Mouse (Mus musculus) heart, embryonic 14.5 days (tissue): ENCODE data around the gene Nomo1. TPM values are rescaled to one million over a fixed set of nuclear protein-coding genes. Genes with fewer than 3 reads are reported as not detected.

Experiments used
- ATAC-seq: fragments of 200-750 bp; cut with Nextera tagmentation; 2 replicates; pipeline ENCODE4 v1.8.0; 2017; ENCODE audit warnings: low read depth, moderate TSS enrichment; ENCODE audit not compliant: insufficient number of reproducible peaks, insufficient read depth, low FRiP score
- H3K27ac ChIP-seq, 2 experiments: fragments of 200-500 bp in 1 of 2; fragments of 300-500 bp in 1 of 2; sonication (generic) in 1 of 2; replicated peaks in 1 of 2; 2 replicates each; pipeline ENCODE4 v1.5.1; 2012 to 2014; ENCODE audit warnings: low read depth in 2 of 2, low read length in 2 of 2, control low read depth in 1 of 2, mild to moderate bottlenecking in 1 of 2, mixed read lengths in 1 of 2; ENCODE audit not compliant: control insufficient read depth in 1 of 2, insufficient read depth in 1 of 2
- H3K27me3 ChIP-seq: fragments of 300-500 bp; sonication (generic); 2 replicates; pipeline ENCODE4 v1.6.1; 2014; ENCODE audit warnings: mild to moderate bottlenecking, low read length, control low read depth; ENCODE audit not compliant: control insufficient read depth, insufficient read depth
- H3K36me3 ChIP-seq: fragments of 300-500 bp; sonication (generic); 2 replicates; pipeline ENCODE4 v1.6.1; 2014; ENCODE audit warnings: mild to moderate bottlenecking, control low read depth, low read length, mixed read lengths; ENCODE audit not compliant: control insufficient read depth, insufficient read depth
- H3K4me1 ChIP-seq, 2 experiments: fragments of 200-500 bp in 1 of 2; fragments of 300-500 bp in 1 of 2; sonication (generic) in 1 of 2; 2 replicates each; pipeline ENCODE4 v1.6.1; 2012 to 2014; ENCODE audit warnings: low read length in 2 of 2, control low read depth in 1 of 2, mixed read lengths in 1 of 2; ENCODE audit not compliant: control insufficient read depth in 2 of 2, insufficient read depth in 2 of 2
- H3K4me2 ChIP-seq: fragments of 300-500 bp; sonication (generic); 2 replicates; pipeline ENCODE4 v1.6.1; 2014; ENCODE audit warnings: mild to moderate bottlenecking, low read length
- H3K4me3 ChIP-seq, 2 experiments: fragments of 200-500 bp in 1 of 2; fragments of 300-500 bp in 1 of 2; sonication (generic) in 1 of 2; 2 replicates each; pipeline ENCODE4 v1.5.1; 2012 to 2014; ENCODE audit warnings: low read length in 2 of 2, mild to moderate bottlenecking in 2 of 2, control low read depth in 1 of 2, low read depth in 1 of 2, moderate library complexity in 1 of 2; ENCODE audit not compliant: control insufficient read depth in 1 of 2, insufficient read depth in 1 of 2
- H3K9ac ChIP-seq: fragments of 300-500 bp; sonication (generic); 2 replicates; pipeline ENCODE4 v1.6.1; 2014; ENCODE audit warnings: mild to moderate bottlenecking, low read length
- H3K9me3 ChIP-seq: fragments of 300-500 bp; sonication (generic); 2 replicates; pipeline ENCODE4 v1.6.1; 2016; ENCODE audit warnings: low read length, control low read depth; ENCODE audit not compliant: control insufficient read depth
- WGBS: fragments of 180-500 bp; shearing (Covaris S2); extraction: QIAGEN DNeasy Blood & Tissue Kit; methylation state at CpG from one replicate; pipeline ENCODE4 v1.1.7; 2014; 5-methylcytosine and 5-hydroxymethylcytosine counted together
- polyA plus RNA-seq: library from polyadenylated mRNA; unstranded; fragments of >200 nt; fragmentation: Nextera tagmentation; extraction: Ambion mirVana; gene quantifications from 2 replicates; pipeline ENCODE4 v1.2.1, GENCODE M21; 2014

Gene Nomo1
- polyA plus RNA-seq, 1 experiment from 2014 or later: 20.3 TPM

- Histone ChIP-seq H3K27me3 (no peaks in the 10 kb centered on the region), H3K4me3 (no peak overlapping the region), H3K4me2 (peak overlapping the region; percentile 16), H3K36me3 (no peaks in the 10 kb centered on the region), H3K4me1 (peaks cover 45 to 48% of the 10 kb centered on the region in 2 experiments), H3K9ac (peak overlapping the region; percentile 48), H3K9me3 (no peaks in the 10 kb centered on the region), H3K27ac (peak overlapping the region; percentile 49 to 65)
- 36% methylated on average over 6 of the region's 6 CpGs for WGBS
- no peak for ATAC-seq
These were observed 78.4 kb downstream of the Nomo1 start for GRCm38 (mm10) chr7:46111938-46112337.

GRCm38 (mm10) chr7:46113435-46113834, 79.9 kb downstream of the Nomo1 start:
- Histone ChIP-seq H3K27me3 (no peaks in the 10 kb centered on the region), H3K4me1 (peaks cover 49 to 52% of the 10 kb centered on the region in 2 experiments), H3K27ac (0 out of 4 replicates have a peak overlapping the region, but pooled peaks of 1 of the 2 experiments have one; percentile 31), H3K9ac (no peak overlapping the region), H3K9me3 (peaks cover 3% of the 10 kb centered on the region; the same call in 1 of the 2 replicates), H3K4me3 (no peak overlapping the region), H3K36me3 (no peaks in the 10 kb centered on the region), H3K4me2 (no peak overlapping the region)
- ATAC-seq: no peak
- 60% methylated on average over 3 of the region's 3 CpGs for WGBS

GRCm38 (mm10) chr7:46116118-46116581, 82.7 kb downstream of the Nomo1 start:
- Histone ChIP-seq H3K27me3 (no peaks in the 10 kb centered on the region), H3K9me3 (peaks cover 3% of the 10 kb centered on the region; the same call in 1 of the 2 replicates), H3K4me1 (peaks cover 45 to 48% of the 10 kb centered on the region in 2 experiments), H3K9ac (no peak overlapping the region), H3K27ac (peak overlapping the region; percentile 55 to 62), H3K36me3 (no peaks in the 10 kb centered on the region), H3K4me2 (no peak overlapping the region), H3K4me3 (no peak overlapping the region)
- peak; percentile 49; the same call in 1 of the 2 replicates for ATAC-seq
- WGBS: 14% methylated on average over 10 of the region's 10 CpGs

GRCm38 (mm10) chr7:46117035-46117434, 83.5 kb downstream of the Nomo1 start:
- no peaks in the 10 kb centered on the region for H3K36me3 ChIP-seq
- no peak overlapping the region for H3K9ac ChIP-seq
- H3K4me1 ChIP-seq: peaks cover 38 to 39% of the 10 kb centered on the region in 2 experiments
- no peak overlapping the region; a peak in 1 of 4 replicates for H3K27ac ChIP-seq
- no peak for ATAC-seq
- no peak overlapping the region for H3K4me2 ChIP-seq
- no peaks in the 10 kb centered on the region for H3K27me3 ChIP-seq
- peaks cover 4% of the 10 kb centered on the region for H3K9me3 ChIP-seq
- WGBS: 60% methylated on average over 16 of the region's 16 CpGs
- H3K4me3 ChIP-seq: no peak overlapping the region

- Histone ChIP-seq H3K9ac (no peak overlapping the region), H3K4me2 (no peak overlapping the region), H3K27ac (no peak overlapping the region), H3K9me3 (peaks cover 5% of the 10 kb centered on the region; the same call in 1 of the 2 replicates), H3K36me3 (no peaks in the 10 kb centered on the region), H3K4me1 (peaks cover 12 to 18% of the 10 kb centered on the region in 2 experiments), H3K4me3 (no peak overlapping the region), H3K27me3 (0 out of 2 replicates have a peak, but pooled peaks cover 3% of the 10 kb centered on the region)
- no peak for ATAC-seq
- WGBS: 84% methylated on average over 4 of the region's 4 CpGs
These were observed 89.5 kb downstream of the Nomo1 start for GRCm38 (mm10) chr7:46122964-46123363.

- Histone ChIP-seq H3K27me3 (0 out of 2 replicates have a peak, but pooled peaks cover 3% of the 10 kb centered on the region), H3K36me3 (no peaks in the 10 kb centered on the region), H3K27ac (no peak overlapping the region), H3K4me2 (no peak overlapping the region), H3K4me3 (no peak overlapping the region), H3K4me1 (peaks cover 12 to 18% of the 10 kb centered on the region in 2 experiments), H3K9me3 (peaks cover 5% of the 10 kb centered on the region; the same call in 1 of the 2 replicates), H3K9ac (no peak overlapping the region)
- 62% methylated on average over 6 of the region's 6 CpGs for WGBS
- no peak for ATAC-seq
These were observed 91.0 kb downstream of the Nomo1 start for GRCm38 (mm10) chr7:46124460-46124859.

GRCm38 (mm10) chr7:46125340-46125739, 91.8 kb downstream of the Nomo1 start:
- Histone ChIP-seq H3K27me3 (0 out of 2 replicates have a peak, but pooled peaks cover 3% of the 10 kb centered on the region), H3K36me3 (no peaks in the 10 kb centered on the region), H3K4me2 (0 out of 2 replicates have a peak overlapping the region, but pooled peaks have one; percentile 12), H3K4me1 (peaks cover 15 to 23% of the 10 kb centered on the region in 2 experiments), H3K4me3 (no peak overlapping the region), H3K9ac (no peak overlapping the region), H3K27ac (no peak overlapping the region), H3K9me3 (peaks cover 5% of the 10 kb centered on the region; the same call in 1 of the 2 replicates)
- WGBS: 36% methylated on average over 11 of the region's 11 CpGs
- peak; percentile 59 for ATAC-seq
